Mouse (Mus musculus) liver, adult 2 months (tissue): ENCODE results near the gene Zfp27.

Source experiments
- CTCF ChIP-seq: fragments of 200-500 bp; IDR thresholded peaks from 2 replicates; pipeline ENCODE4 v1.5.1; 2011; ENCODE audit warnings: low read depth, low read length, control low read depth
- POLR2A ChIP-seq: fragments of 200-500 bp; IDR thresholded peaks from 2 replicates; pipeline ENCODE4 v1.6.1; 2011; ENCODE audit warnings: low read length, control low read depth; ENCODE audit not compliant: insufficient read depth; ENCODE audit errors: extremely low read depth

- TF ChIP-seq POLR2A, result no peak
- TF ChIP-seq CTCF, result no peak
Measured at GRCm38 (mm10) chr7:29906682-29907058, 298 bp upstream of the Zfp27 start.
